Mouse (Mus musculus) hindbrain, embryonic 13.5 days (tissue): ENCODE results near the gene Orm3. TPM values are rescaled to one million over a fixed set of nuclear protein-coding genes. Genes with fewer than 3 reads are reported as not detected.
A peak's percentile ranks its signal among the peaks of the same experiment; 100 is the strongest.

Experiments used
- ATAC-seq: fragments of 200-750 bp; cut with Nextera tagmentation; 2 replicates; pipeline ENCODE4 v1.8.0; 2017; ENCODE audit warnings: moderate TSS enrichment; ENCODE audit not compliant: low FRiP score
- H3K27ac ChIP-seq: fragments of 300-500 bp; sonication (generic); 2 replicates; pipeline ENCODE4 v1.5.1; 2015; ENCODE audit warnings: inconsistent platforms, mild to moderate bottlenecking, moderate library complexity
- H3K27me3 ChIP-seq: fragments of 300-500 bp; sonication (generic); 2 replicates; pipeline ENCODE4 v1.6.1; 2015; ENCODE audit warnings: mild to moderate bottlenecking, inconsistent platforms
- H3K36me3 ChIP-seq: fragments of 300-500 bp; sonication (generic); 2 replicates; pipeline ENCODE4 v1.6.1; 2015; ENCODE audit warnings: mild to moderate bottlenecking, inconsistent platforms
- H3K4me1 ChIP-seq: fragments of 300-500 bp; sonication (generic); replicated peaks from 2 replicates; pipeline ENCODE4 v1.6.1; 2015; ENCODE audit warnings: inconsistent platforms
- H3K4me2 ChIP-seq: fragments of 300-500 bp; sonication (generic); 2 replicates; pipeline ENCODE4 v1.6.1; 2015; ENCODE audit warnings: inconsistent platforms, mild to moderate bottlenecking, moderate library complexity
- H3K4me3 ChIP-seq: fragments of 300-500 bp; sonication (generic); 2 replicates; pipeline ENCODE4 v1.5.1; 2015; ENCODE audit warnings: mild to moderate bottlenecking, inconsistent platforms
- H3K9ac ChIP-seq: fragments of 300-500 bp; sonication (generic); 2 replicates; pipeline ENCODE4 v1.6.1; 2015; ENCODE audit warnings: mild to moderate bottlenecking, inconsistent platforms
- H3K9me3 ChIP-seq: fragments of 300-500 bp; sonication (generic); 2 replicates; pipeline ENCODE4 v1.6.1; 2016; ENCODE audit warnings: inconsistent platforms
- WGBS: fragments of 180-500 bp; shearing (Covaris S2); methylation state at CpG from one replicate; pipeline ENCODE4 v1.1.7; 2015; 5-methylcytosine and 5-hydroxymethylcytosine counted together
- polyA plus RNA-seq: library from polyadenylated mRNA; unstranded; fragments of >200 nt; fragmentation: Nextera tagmentation; extraction: Ambion mirVana; gene quantifications from 2 replicates; pipeline ENCODE4 v1.2.1, GENCODE M21; 2015

Orm3 gene
- polyA plus RNA-seq, 1 experiment from 2014 or later = not detected

DNA sequence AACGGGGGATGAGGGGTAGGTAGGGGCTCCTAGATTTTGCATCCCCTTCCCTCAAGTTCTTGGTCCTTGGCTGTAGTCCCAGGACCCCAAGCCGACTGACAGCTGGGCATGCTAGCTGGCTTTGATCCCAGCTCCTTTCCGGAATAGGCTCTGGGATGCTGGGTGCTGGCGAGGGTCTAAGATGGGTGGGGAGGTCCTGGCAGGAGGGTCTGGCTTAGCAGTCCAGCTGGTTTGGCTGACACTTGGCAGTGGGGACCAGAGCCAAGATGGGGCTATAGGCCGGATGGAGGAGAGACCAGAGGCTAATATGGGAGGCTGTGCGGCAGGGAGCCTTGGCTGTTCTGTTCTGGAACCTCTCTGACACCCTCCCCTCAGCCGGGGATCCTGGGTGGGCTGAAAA lies 52.3 kb downstream of the Orm3 start:
- WGBS = 63% methylated on average over 7 of the region's 7 CpGs
- H3K4me3 ChIP-seq = peak overlapping the region; percentile 59; the same call in 1 of the 2 replicates
- H3K4me1 ChIP-seq = peaks cover 59% of the 10 kb centered on the region

DNA sequence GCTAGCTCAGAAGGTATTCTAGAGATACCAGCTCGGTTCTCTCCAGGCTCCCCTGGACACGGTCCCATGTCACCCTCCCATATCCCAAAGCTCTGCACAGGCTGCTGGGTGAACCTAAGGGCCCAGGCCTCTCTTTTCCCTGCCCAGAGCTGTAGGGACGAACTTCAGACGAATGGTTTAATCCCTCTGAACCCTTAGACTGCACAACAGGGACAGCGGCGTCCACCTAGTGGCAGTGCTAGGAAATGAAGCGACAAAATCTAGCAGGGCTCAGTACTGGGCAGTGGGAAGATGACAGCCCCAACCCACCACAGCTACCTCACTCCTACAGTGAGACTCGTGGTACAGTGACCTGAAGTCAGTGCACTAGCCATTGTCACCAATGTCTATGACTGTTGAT lies 52.7 kb downstream of the Orm3 start:
- Histone ChIP-seq H3K27ac (peak overlapping the region; percentile 30; the same call in 1 of the 2 replicates), H3K4me2 (peak overlapping the region; percentile 96), H3K36me3 (no peaks in the 10 kb centered on the region), H3K9me3 (no peaks in the 10 kb centered on the region), H3K9ac (no peak overlapping the region), H3K4me1 (peaks cover 55% of the 10 kb centered on the region), H3K4me3 (peak overlapping the region; percentile 59; the same call in 1 of the 2 replicates), H3K27me3 (0 out of 2 replicates have a peak, but pooled peaks cover 4% of the 10 kb centered on the region)
- WGBS = 11% methylated on average over 8 of the region's 8 CpGs
- ATAC-seq = peak; percentile 40

More for the DNA sequence above, 52.3 kb downstream of the Orm3 start:
- H3K4me2 ChIP-seq = peak overlapping the region; percentile 96
- peak; percentile 4 for ATAC-seq
- no peak overlapping the region for H3K9ac ChIP-seq
- 0 out of 2 replicates have a peak, but pooled peaks cover 4% of the 10 kb centered on the region for H3K27me3 ChIP-seq
- H3K27ac ChIP-seq = peak overlapping the region; percentile 30; the same call in 1 of the 2 replicates
- no peaks in the 10 kb centered on the region for H3K36me3 ChIP-seq
- H3K9me3 ChIP-seq = no peaks in the 10 kb centered on the region

Other genes starting within 250 kb of the Orm3 start
- gene Ambp, start 201.4 kb upstream of the Orm3 start, polyA plus RNA-seq = 0.92 TPM in 1 of 2 replicates, not detected in the other
- not detected in 2 replicates for gene Kif12, start 184.0 kb upstream of the Orm3 start, polyA plus RNA-seq
- gene Col27a1, start 142.2 kb upstream of the Orm3 start, polyA plus RNA-seq = 2.1 and 2.4 TPM in 2 replicates
- gene Orm1, start 11.6 kb upstream of the Orm3 start, polyA plus RNA-seq = not detected in 2 replicates
- gene Orm2, start 6.3 kb downstream of the Orm3 start, polyA plus RNA-seq = not detected in 2 replicates
- 6.0 and 6.2 TPM in 2 replicates for gene Akna, start 47.2 kb downstream of the Orm3 start, polyA plus RNA-seq
- gene Whrn, start 139.8 kb downstream of the Orm3 start, polyA plus RNA-seq = 5.3 and 5.6 TPM in 2 replicates
- 464 and 480 TPM in 2 replicates for gene Atp6v1g1, start 188.6 kb downstream of the Orm3 start, polyA plus RNA-seq
- 3.0 and 4.4 TPM in 2 replicates for gene Tmem268, start 202.6 kb downstream of the Orm3 start, polyA plus RNA-seq
- gene Gm11213, start 249.1 kb downstream of the Orm3 start, polyA plus RNA-seq = not detected in 2 replicates